Mouse (Mus musculus) brown adipose tissue, adult 24 weeks (tissue): ENCODE measurements around the gene Zfyve28. TPM values are rescaled to one million over a fixed set of nuclear protein-coding genes. Genes with fewer than 3 reads are reported as not detected.

Source experiments
- H3K27ac ChIP-seq: fragments of 200-500 bp; replicated peaks from 2 replicates; pipeline ENCODE4 v1.5.1; 2012; ENCODE audit warnings: low read depth, mild to moderate bottlenecking, low read length
- H3K4me1 ChIP-seq: fragments of 200-500 bp; 2 replicates; pipeline ENCODE4 v1.6.1; 2012; ENCODE audit warnings: low read length, mixed read lengths; ENCODE audit not compliant: control insufficient read depth, insufficient read depth, insufficient read length
- H3K4me3 ChIP-seq: fragments of 200-500 bp; 2 replicates; pipeline ENCODE4 v1.5.1; 2012; ENCODE audit warnings: low read depth, mild to moderate bottlenecking, low read length, moderate library complexity; ENCODE audit not compliant: insufficient read depth
- polyA plus RNA-seq: library from polyadenylated mRNA; stranded (reverse); fragments of >200 nt; gene quantifications from 2 replicates; pipeline ENCODE4 v1.2.4, GENCODE M21; 2012; ENCODE audit not compliant: missing spikeins, insufficient read depth, insufficient read length

Zfyve28 gene
- polyA plus RNA-seq, 1 experiment: 1.2 TPM

DNA sequence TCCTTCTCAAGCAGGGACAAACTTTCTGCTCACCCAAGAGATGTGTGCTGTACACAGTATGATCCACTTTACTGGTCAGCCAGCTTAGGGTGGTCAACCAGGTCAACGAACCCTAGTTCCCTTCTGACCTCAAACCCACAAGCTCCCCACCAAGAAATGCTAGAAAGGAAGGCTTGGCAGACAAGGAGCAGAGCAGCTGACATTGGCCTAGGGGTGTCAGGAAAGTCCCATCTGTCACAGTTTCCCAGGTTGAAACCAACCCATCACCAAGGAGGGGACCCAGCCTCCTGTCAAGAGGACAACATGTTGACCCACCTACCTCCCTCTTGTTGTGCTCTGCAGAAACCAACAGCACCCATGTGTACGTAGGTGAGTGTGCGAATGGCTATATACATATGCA, 41.8 kb downstream of the Zfyve28 start:
- H3K4me1 ChIP-seq: peaks cover 13% of the 10 kb centered on the region

DNA sequence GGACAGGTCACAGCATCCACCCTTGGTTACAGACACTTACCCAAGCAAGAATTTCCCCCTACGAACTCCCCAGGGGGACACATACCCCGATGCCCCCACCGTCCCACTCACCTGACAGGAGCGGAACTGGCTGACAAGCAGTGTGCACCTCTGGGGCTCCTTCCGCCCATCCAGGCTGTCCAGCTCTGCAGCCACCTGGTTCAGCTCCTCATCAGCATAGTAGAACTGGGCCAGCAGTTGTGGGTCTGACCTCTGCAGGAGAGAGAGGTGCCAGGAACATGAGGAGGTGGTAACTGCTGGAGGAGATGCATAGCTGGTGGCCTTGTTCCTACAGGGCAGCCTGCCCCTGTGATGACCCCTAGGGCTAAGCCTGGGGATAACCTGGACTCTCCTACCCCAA, 45.2 kb downstream of the Zfyve28 start:
- H3K4me3 ChIP-seq: no peak overlapping the region
- peaks cover 13% of the 10 kb centered on the region for H3K4me1 ChIP-seq
- peak overlapping the region; percentile 26; the same call in 1 of the 2 replicates for H3K27ac ChIP-seq

More for the DNA sequence above, 41.8 kb downstream of the Zfyve28 start:
- H3K27ac ChIP-seq: no peak overlapping the region
- no peak overlapping the region for H3K4me3 ChIP-seq

DNA sequence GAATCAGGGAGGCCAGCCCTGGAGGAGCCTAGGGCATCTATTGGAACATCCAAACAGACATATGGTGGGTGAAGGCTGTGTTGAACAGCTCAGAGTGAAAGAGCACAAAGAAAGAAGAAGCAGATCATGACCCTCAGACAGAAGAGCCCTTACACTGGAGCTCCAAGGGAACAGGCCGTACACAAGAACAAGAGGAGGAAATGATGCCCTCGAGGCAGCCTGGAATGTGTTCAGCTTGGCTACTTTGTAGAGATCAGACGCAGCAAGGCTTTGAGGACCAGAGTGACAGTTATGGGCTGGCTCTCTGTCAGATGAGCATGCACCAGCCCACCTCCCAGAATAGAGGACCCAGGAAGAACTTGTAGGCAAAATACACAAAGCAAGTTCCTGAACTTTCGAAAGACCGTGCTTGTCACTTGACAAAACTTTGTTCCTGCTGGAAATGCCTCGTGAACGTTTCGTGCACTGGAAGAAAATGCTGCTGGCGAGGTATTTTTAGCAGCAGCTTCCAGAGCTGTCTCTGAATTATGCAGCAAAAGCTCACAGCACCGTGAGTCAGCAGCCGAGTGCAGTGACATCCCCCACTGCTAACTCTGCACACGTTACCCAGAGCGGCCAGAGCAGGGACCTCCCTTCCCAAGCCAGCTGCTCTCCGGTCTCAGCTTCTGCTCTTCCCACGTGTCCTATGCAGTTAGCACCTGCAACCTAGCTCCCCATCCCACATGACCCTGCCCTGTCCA, 45.9 kb downstream of the Zfyve28 start:
- Histone ChIP-seq H3K4me3 (no peak overlapping the region), H3K4me1 (peaks cover 13% of the 10 kb centered on the region), H3K27ac (peak overlapping the region; percentile 50)

DNA sequence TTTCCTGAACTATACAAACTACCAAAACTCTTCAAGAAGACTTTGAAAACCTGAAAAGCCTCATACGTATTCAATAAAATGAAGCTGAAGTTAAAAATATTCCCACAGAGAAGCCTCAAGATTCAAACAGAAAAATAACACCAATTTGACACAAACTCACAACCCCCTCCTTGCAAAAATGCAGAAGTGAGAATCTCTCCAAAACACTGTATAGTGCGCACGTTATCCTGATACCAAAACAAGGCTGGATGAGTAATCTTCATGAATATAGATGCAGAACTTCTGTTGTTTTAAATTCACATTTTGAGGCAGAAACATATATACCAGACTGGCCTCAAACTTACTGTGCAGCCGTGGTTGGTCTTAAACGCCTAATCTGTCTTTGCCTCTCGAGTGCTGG, 49.8 kb downstream of the Zfyve28 start:
- Histone ChIP-seq H3K27ac (no peak overlapping the region; the same call in 1 of the 2 replicates), H3K4me1 (peaks cover 13% of the 10 kb centered on the region), H3K4me3 (no peak overlapping the region)

DNA sequence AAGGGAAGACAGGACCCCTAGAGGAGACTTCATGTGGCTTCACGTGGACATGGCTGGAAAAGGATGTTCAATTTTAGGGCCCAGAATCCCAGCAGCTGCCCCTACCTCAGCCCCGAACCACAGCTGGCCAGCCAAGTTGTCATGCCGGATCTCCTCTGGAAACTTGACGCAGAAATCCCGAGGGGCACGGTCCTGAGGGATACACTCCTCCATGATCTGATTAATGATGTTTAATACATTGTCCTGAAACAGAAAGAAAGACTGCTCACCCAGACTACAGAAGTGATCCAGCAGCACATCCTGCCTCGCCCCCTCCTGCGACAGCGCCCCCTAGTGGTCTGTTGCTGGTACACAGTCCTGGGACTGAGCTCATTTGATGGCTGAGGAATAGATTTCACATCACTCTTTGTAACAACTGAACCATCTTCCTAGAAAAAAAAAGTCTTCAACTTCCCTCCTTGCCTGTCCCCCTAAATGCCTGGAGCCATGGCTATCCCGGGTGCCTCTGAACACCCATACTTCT, 52.3 kb downstream of the Zfyve28 start:
- H3K27ac ChIP-seq: no peak overlapping the region
- H3K4me3 ChIP-seq: no peak overlapping the region
- H3K4me1 ChIP-seq: no peaks in the 10 kb centered on the region

DNA sequence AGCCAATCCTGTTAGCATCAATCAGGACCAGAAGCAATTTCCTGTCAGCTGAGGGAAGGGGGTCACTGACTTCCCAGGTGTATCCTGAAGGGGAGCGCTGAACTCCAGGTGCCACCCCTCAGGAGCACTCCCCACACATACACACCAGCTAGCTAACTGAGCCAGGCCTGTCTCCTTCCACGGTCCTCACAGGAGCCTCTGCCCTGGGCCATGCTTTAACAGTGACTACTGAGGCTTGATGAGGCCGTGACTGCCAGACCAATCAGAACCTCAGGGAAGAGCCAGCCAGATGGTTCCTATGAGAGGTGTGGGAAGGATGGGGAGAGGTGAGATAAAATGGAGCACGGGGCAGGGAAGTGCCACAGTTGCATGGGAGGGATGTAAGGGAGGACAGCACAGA, 53.2 kb downstream of the Zfyve28 start:
- H3K27ac ChIP-seq: no peak overlapping the region
- no peaks in the 10 kb centered on the region for H3K4me1 ChIP-seq
- no peak overlapping the region for H3K4me3 ChIP-seq

DNA sequence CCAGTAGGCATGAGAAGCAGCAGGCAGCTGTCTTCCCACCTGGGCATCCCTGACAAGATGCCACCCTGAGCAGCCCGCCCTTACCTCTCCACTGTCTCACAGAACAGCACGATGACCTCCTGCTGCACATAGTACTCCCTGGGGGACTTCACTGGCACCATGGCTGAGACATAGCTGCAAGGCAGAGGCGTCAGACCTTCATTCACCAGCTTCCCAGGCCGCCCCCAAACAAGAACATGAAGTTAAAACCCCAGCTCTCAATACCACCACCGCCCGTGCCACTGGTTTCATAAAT, 55.1 kb downstream of the Zfyve28 start:
- Histone ChIP-seq H3K4me3 (no peak overlapping the region), H3K27ac (no peak overlapping the region), H3K4me1 (no peaks in the 10 kb centered on the region)

DNA sequence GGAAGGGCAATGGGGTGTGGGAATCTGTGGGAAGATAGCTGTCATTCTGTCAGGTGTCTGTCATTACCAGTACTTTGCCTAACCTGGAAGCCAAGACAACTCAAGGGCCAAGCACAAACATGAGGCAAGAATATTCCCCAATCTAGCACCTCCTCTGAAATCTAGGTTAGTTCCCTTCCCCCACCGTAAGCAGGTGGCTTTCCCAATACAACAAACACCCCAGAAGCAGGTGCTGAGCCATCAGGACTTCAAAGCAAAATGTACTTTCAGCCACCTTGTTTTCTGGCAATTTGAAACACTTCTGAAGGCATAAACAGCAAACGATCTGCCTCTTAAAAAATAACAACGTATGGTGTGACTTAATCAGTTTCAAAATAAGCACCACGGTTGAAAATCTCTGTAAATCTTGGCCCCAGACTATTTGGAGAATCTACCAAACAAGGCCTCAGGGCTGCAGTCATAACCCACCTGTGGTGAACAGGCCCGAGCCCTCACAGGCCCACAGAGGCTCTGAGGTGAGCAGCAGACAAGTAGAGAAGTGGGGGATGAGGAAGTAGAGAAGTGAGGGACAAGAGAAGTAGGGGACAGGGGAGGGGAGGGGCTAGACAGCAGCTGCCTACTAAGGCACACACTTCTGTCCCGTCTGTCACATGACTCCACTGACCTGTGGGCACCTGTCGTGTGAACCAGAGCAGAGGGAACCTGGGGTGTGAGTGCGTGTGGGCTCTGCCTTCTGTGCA, 55.6 kb downstream of the Zfyve28 start:
- no peak overlapping the region for H3K4me3 ChIP-seq
- no peak overlapping the region for H3K27ac ChIP-seq
- H3K4me1 ChIP-seq: no peaks in the 10 kb centered on the region

DNA sequence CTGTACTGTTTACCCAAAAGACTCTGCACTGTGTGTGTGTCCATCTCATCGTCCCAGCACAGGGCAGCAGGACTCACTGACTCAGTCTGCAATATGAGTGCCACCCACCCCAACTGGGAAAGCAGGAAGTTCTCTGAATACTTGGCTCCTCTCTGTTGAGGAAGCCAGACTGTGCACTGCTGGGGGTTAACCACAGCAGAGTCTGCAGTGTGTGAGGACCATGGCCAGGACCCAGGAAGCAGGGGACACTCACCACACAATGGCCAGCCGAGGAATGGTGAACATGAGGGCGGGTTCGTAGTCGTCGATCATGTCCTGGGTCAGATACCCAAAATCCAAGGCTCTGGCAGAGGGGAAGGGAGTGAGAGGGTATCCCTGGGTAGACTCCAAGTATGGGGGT, 56.3 kb downstream of the Zfyve28 start:
- Histone ChIP-seq H3K27ac (peak overlapping the region; percentile 27; the same call in 1 of the 2 replicates), H3K4me1 (no peaks in the 10 kb centered on the region), H3K4me3 (no peak overlapping the region)

DNA sequence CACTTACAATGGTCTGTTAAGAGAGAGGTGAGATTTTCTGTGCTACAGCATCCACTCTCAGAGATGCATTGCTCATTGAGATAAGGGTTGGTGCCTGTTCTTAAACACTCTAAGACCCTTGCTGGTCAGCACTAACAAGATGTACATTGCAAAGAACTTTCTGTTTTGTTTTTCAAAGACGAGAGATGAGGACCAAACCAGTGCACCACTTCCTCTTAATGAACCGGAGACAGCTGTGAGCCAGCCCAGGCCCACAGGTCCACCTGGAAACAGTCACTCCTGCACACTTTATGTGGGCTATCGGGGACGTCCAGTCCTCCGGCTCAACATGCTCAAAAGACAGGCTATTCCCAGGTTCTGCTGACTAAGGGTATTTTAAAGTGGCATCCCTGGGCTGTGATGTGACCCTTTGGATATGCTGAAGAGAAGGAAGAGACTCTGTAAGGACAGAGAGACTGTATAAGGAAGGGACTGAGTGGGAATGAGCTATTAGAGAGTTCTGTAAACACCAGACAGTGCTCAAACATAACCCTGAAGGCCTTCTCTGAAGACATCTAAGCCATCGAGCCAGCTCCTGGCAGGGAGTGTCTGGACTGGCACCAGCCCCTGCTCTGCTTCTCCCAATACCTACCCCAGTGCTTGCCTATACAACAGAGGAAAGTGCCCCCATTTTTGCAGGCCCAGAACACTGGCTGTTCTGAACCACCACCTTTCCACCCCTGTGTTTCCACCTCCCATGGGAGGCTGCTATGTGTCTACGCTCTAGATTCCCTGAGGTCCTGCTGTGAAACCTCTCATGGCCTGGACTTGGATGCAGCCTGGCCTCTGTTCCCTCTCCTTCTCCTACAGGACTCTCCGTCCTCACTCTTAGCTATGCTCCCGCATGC, 57.4 kb downstream of the Zfyve28 start:
- Histone ChIP-seq H3K4me1 (no peaks in the 10 kb centered on the region), H3K4me3 (no peak overlapping the region), H3K27ac (no peak overlapping the region)

DNA sequence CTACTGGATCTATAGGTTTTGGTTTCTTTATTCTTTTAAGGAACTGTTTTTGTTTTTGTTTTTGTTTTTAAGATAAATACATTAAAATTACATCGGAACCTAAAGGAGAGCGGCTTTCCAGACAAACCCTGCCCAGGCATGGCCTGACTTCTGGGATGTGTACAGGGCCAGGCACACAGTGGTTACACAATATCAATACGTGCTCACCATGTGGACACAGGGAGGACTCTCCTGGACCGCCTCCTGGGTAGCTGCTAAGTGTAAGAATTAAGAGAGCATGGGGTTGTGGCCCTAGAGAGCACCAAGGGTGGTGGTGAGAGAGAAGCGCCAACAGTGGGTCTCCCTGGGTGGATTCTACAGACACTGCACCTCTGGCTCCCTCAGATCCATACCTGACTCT, 58.7 kb downstream of the Zfyve28 start:
- H3K4me1 ChIP-seq: no peaks in the 10 kb centered on the region
- no peak overlapping the region for H3K4me3 ChIP-seq
- H3K27ac ChIP-seq: no peak overlapping the region

DNA sequence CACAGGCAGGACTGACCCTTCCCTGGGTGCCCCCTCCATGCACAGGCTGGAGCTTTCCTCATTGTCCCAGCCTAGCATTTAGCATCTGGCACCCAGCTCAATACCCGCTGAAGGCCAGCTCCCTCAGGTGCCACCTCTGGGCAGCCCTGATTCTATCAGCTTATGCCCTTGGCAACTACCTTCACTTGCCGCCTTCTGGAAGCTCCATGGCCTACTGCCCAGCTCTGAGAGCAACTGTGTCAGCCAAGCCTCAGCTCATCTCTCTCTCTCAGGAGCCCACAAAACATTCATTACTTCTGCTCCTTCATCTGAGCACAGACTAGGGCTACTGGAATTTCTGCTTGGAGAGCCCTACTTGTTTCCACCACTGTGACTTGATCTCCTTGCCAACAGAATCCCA, 62.7 kb downstream of the Zfyve28 start:
- Histone ChIP-seq H3K4me1 (no peaks in the 10 kb centered on the region), H3K27ac (no peak overlapping the region), H3K4me3 (no peak overlapping the region)

DNA sequence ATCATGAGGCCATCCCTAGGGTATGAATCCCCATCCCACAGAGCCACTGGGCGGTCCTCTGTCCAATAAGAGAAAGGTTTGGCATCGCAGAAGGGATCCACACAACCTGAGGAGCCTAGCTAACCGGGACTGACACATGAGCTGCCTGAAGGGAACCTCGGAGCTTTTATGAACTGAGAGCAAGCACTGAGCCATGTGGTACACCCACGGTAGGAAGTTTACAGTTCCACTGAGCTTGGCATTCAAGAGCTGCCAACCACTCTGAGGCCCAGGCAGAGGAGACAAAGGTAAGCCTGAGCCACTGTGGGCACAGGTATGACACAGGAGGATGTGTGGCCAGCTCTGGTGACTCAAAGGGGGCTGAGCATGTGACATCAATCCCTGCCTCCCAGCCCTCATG, 63.7 kb downstream of the Zfyve28 start:
- no peak overlapping the region for H3K27ac ChIP-seq
- H3K4me1 ChIP-seq: no peaks in the 10 kb centered on the region
- no peak overlapping the region for H3K4me3 ChIP-seq

DNA sequence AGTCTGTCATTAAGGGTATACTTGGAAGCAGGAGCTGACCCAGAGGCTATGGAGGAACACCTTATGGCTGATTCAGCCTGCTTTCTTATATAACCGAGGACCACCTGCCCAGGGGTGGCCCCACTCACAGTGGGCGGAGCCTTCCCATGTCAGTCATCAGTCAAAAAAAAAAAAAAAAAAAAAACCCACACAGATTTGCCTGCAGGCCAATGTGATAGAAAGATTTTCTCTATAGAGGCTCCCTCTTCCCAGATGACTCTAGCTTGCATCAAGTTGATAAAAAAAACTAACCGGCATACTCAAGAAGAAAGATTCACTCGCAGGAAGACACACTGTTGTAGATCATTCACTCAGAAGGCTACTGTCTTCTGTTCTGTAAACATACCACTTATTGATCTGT, 68.2 kb downstream of the Zfyve28 start:
- H3K27ac ChIP-seq: no peak overlapping the region
- H3K4me3 ChIP-seq: no peak overlapping the region
- no peaks in the 10 kb centered on the region for H3K4me1 ChIP-seq

DNA sequence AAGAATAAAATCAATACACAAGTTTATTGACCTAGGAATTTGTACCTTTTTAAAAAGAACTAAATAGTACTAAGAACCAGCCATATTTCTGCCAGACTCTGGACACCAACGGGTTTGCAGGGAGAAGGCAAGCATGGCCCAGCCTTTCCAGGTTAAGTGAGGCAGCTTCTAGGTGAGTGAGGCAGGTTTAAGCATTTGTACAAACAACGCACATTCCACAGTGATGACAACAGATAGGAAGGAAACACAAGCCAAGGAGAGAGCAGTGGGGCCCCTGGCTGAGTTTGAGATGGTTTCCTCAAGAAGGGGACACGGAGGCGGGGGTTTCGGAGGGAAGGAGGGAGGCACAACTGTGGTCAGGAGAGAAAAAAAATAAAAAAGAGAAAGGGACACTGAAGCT, 69.6 kb downstream of the Zfyve28 start:
- no peak overlapping the region for H3K27ac ChIP-seq
- no peaks in the 10 kb centered on the region for H3K4me1 ChIP-seq
- H3K4me3 ChIP-seq: no peak overlapping the region
